Mouse (Mus musculus) lung, embryonic 14.5 days (tissue): ENCODE data around the gene Lhx5. TPM values are rescaled to one million over a fixed set of nuclear protein-coding genes. Genes with fewer than 3 reads are reported as not detected.

ENCODE experiments used
- ATAC-seq: fragments of 200-750 bp; cut with Nextera tagmentation; 2 replicates; pipeline ENCODE4 v1.8.0; 2017; ENCODE audit warnings: mild to moderate bottlenecking, moderate TSS enrichment, moderate library complexity; ENCODE audit not compliant: insufficient read depth
- DNase-seq: peaks from one replicate; pipeline ENCODE4 v3.0.0-alpha.2; 2015
- H3K27ac ChIP-seq: fragments of 300-500 bp; sonication (generic); 2 replicates; pipeline ENCODE4 v1.5.1; 2014; ENCODE audit warnings: low read depth, mild to moderate bottlenecking, moderate library complexity
- H3K27me3 ChIP-seq: fragments of 300-500 bp; sonication (generic); 2 replicates; pipeline ENCODE4 v1.6.1; 2014; ENCODE audit warnings: low read length, control low read depth; ENCODE audit not compliant: insufficient read depth
- H3K36me3 ChIP-seq: fragments of 300-500 bp; sonication (generic); 2 replicates; pipeline ENCODE4 v1.6.1; 2014; ENCODE audit warnings: control low read depth; ENCODE audit not compliant: insufficient read depth
- H3K4me1 ChIP-seq: fragments of 300-500 bp; sonication (generic); 2 replicates; pipeline ENCODE4 v1.6.1; 2014; ENCODE audit warnings: antibody characterized with exemption, control low read depth; ENCODE audit not compliant: insufficient read depth
- H3K4me2 ChIP-seq: fragments of 300-500 bp; sonication (generic); 2 replicates; pipeline ENCODE4 v1.6.1; 2014; ENCODE audit warnings: mild to moderate bottlenecking
- H3K4me3 ChIP-seq: fragments of 300-500 bp; sonication (generic); 2 replicates; pipeline ENCODE4 v1.5.1; 2014; ENCODE audit warnings: low read depth, low read length
- H3K9ac ChIP-seq: fragments of 300-500 bp; sonication (generic); 2 replicates; pipeline ENCODE4 v1.6.1; 2014
- H3K9me3 ChIP-seq: fragments of 300-500 bp; sonication (generic); 2 replicates; pipeline ENCODE4 v1.6.1; 2016; ENCODE audit warnings: low read depth, low read length, control low read depth
- CTCF ChIP-seq: IDR thresholded peaks from 2 replicates; pipeline ENCODE4 v1.5.1; 2016; ENCODE audit warnings: antibody characterized with exemption, low read depth
- WGBS: fragments of 180-500 bp; shearing (Covaris S2); extraction: QIAGEN DNeasy Blood & Tissue Kit; methylation state at CpG from one replicate; pipeline ENCODE4 v1.1.7; 2014; 5-methylcytosine and 5-hydroxymethylcytosine counted together
- polyA plus RNA-seq: library from polyadenylated mRNA; unstranded; fragments of >200 nt; fragmentation: Nextera tagmentation; extraction: Ambion mirVana; gene quantifications from 2 replicates; pipeline ENCODE4 v1.2.1, GENCODE M21; 2014

Lhx5 gene
- not detected in 2 replicates for polyA plus RNA-seq

GRCm38 (mm10) chr5:120431649-120432485, at the start of gene Lhx5:
Gene Lhx5, plus strand, starts transcription at chr5:120431699.
- Histone ChIP-seq H3K4me2 (no peak within 1 kb of the TSS), H3K36me3 (no peaks in the 10 kb centered on the region), H3K27ac (no peak within 1 kb of the TSS), H3K9me3 (no peaks in the 10 kb centered on the region), H3K4me3 (no peak within 1 kb of the TSS), H3K27me3 (peaks cover 98% of the 10 kb centered on the region), H3K9ac (no peak within 1 kb of the TSS), H3K4me1 (no peaks in the 10 kb centered on the region)
- 2% methylated on average over 69 of the region's 69 CpGs for WGBS
- DNase-seq (no peak), ATAC-seq (no peak)
- TF ChIP-seq CTCF: no peak

GRCm38 (mm10) chr5:120386361-120386760, 45.1 kb upstream of the Lhx5 start:
- no peaks in the 10 kb centered on the region for H3K27me3 ChIP-seq
- H3K9ac ChIP-seq: no peak overlapping the region
- 53% methylated on average over 4 of the region's 4 CpGs for WGBS

DNA sequence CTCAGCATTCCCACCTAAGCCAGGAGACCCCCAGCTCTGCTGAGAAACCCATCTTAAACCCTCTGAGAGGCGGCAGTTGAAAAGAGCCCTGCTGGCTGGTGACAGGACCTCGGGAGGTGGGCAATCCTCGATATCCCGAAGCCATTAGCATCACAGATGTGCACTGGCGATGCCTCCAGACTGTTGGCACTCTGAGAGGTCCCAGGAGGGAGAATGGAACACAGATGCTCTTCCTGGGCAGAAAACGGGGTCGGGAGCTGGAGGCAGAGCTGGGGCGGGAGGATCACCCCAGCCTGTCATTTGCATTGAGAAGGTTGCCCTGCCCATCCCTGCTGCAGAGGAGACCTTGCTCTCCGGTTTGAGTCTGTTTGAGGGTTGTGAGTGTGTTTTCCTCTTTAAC, 42.7 kb upstream of the Lhx5 start:
- Histone ChIP-seq H3K4me3 (no peak overlapping the region), H3K9ac (no peak overlapping the region)
- no peak for TF ChIP-seq CTCF

More at GRCm38 (mm10) chr5:120386361-120386760, 45.1 kb upstream of the Lhx5 start:
- Histone ChIP-seq H3K36me3 (no peaks in the 10 kb centered on the region), H3K27ac (no peak overlapping the region), H3K4me1 (no peaks in the 10 kb centered on the region), H3K4me2 (no peak overlapping the region), H3K4me3 (no peak overlapping the region), H3K9me3 (no peaks in the 10 kb centered on the region)
- ATAC-seq (no peak), DNase-seq (no peak)
- TF ChIP-seq CTCF: no peak

DNA sequence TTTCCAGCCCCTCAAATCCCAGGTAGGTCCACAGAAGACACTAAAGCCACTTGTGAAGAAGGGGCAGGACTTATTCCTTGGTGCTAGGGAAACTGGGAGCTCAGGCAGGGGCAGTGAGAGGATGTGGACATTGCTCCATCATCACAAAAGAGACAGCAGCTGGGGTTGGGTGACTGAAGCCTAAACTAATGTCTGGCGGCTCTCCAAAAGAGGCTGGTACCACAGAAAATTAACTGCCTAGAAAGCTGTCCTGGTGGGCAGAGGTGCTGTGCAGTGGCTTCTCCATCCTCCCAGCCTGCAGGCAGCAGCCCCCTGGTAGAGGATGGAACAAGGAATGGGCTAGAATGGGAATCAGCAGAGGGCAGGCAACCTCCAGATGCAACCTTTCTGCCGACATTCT, 41.5 kb upstream of the Lhx5 start:
- no peaks in the 10 kb centered on the region for H3K9me3 ChIP-seq
- H3K4me1 ChIP-seq: no peaks in the 10 kb centered on the region
- no peak overlapping the region for H3K9ac ChIP-seq
- no peak overlapping the region for H3K27ac ChIP-seq
- ATAC-seq: no peak
- peak; percentile 11 for DNase-seq
- no peak for TF ChIP-seq CTCF
- peaks cover 15% of the 10 kb centered on the region for H3K27me3 ChIP-seq
- 76% methylated on average over 2 of the region's 2 CpGs for WGBS
- H3K36me3 ChIP-seq: no peaks in the 10 kb centered on the region
- H3K4me3 ChIP-seq: no peak overlapping the region
- no peak overlapping the region for H3K4me2 ChIP-seq

More for the DNA sequence above, 42.7 kb upstream of the Lhx5 start:
- DNase-seq (no peak), ATAC-seq (no peak)
- Histone ChIP-seq H3K36me3 (no peaks in the 10 kb centered on the region), H3K27ac (no peak overlapping the region), H3K4me1 (no peaks in the 10 kb centered on the region), H3K4me2 (no peak overlapping the region), H3K27me3 (peaks cover 4% of the 10 kb centered on the region; the same call in 1 of the 2 replicates), H3K9me3 (no peaks in the 10 kb centered on the region)
- WGBS: 40% methylated on average over 9 of the region's 9 CpGs

DNA sequence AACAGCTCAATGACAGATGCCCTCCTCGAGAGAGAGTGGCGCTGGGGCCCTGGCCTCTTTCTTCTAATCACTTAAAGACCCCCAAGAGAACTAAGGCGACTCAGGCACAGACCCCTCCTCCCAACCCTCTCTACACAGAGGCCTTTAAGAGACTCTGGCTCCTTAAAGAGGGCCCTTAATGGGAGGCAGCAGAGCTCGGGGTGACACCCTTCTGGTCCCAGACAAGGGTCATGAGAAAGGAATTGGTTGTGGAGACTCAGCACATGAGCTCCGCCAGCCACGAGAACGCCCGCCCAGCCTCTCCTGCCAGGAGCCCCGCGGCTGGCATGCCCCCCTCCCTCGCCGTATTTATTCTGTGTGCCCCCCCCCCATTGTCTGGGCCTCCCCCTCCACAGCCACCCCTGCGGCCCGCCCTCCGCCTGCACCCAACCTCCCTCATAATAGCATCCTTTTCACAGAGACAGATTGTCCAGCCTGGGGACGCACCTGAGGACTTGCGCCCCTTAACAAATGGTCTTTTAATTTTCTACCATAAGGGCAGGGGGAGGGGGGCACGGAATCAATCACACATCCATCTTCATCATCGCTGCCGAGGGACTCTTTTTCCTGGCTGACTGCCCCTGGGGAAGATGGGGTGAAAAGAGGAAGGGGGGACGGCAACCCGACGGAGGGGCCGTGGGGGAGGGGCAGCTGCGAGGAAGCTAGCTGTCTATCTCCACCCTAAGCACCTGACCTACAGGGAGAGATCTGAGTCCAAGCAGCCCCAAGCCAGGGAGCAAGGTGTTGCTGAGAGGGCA, 37.4 kb upstream of the Lhx5 start:
- 17% methylated on average over 25 of the region's 25 CpGs for WGBS
- TF ChIP-seq CTCF: no peak
- no peak overlapping the region for H3K27ac ChIP-seq
- no peak overlapping the region for H3K4me3 ChIP-seq
- DNase-seq (no peak), ATAC-seq (no peak)
- H3K36me3 ChIP-seq: no peaks in the 10 kb centered on the region
- no peak overlapping the region for H3K4me2 ChIP-seq
- peaks cover 39% of the 10 kb centered on the region for H3K27me3 ChIP-seq
- no peak overlapping the region for H3K9ac ChIP-seq
- H3K4me1 ChIP-seq: no peaks in the 10 kb centered on the region
- no peaks in the 10 kb centered on the region for H3K9me3 ChIP-seq

DNA sequence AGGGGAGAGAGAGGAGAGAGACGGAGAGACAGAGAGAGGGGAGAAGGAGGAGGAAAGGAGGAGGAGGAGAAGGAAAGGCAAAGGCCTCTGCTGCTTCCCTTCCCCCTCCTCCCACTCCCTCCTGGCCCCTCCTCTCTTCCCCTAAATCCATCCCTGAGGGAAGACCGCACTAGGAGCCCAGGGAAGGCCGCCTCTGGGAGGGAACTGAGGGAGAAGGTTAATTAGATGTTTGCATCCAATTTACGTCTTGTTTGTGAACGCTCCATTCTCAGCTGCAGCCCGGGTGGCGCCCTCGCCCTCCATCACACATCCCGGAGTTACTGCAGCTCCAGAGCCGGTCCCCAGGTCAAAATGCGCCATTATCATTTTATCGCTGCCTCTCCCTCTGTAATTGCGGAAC, 33.5 kb upstream of the Lhx5 start:
- DNase-seq (no peak), ATAC-seq (no peak)
- no peak for TF ChIP-seq CTCF
- no peaks in the 10 kb centered on the region for H3K36me3 ChIP-seq
- under 1% methylated on average over 13 of the region's 13 CpGs for WGBS
- H3K27me3 ChIP-seq: peaks cover 43% of the 10 kb centered on the region
- no peaks in the 10 kb centered on the region for H3K4me1 ChIP-seq
- no peak overlapping the region for H3K27ac ChIP-seq
- H3K9ac ChIP-seq: no peak overlapping the region
- no peaks in the 10 kb centered on the region for H3K9me3 ChIP-seq
- no peak overlapping the region for H3K4me3 ChIP-seq
- no peak overlapping the region for H3K4me2 ChIP-seq
